Mouse (Mus musculus): ENCODE results near the gene Tbc1d14.

- TF ChIP-seq CTCF (IDR thresholded peaks at IDR 0.05; ENCODE audit: low read depth) (no peak), EP300 (IDR thresholded peaks at IDR 0.05; ENCODE audit: low read depth) (no peak)
Observed at GRCm38 (mm10) chr5:36530129-36530751, 62.8 kb downstream of the Tbc1d14 start.

Measured in heart, postnatal 0 days (tissue).